Mouse (Mus musculus) lung, embryonic 16.5 days (tissue): ENCODE measurements around the gene Rps29. TPM values are rescaled to one million over a fixed set of nuclear protein-coding genes. Genes with fewer than 3 reads are reported as not detected.

Experiments used
- ATAC-seq: fragments of 200-750 bp; cut with Nextera tagmentation; 2 replicates; pipeline ENCODE4 v1.8.0; 2017; ENCODE audit warnings: low read depth, mild to moderate bottlenecking, moderate library complexity
- H3K27ac ChIP-seq: fragments of 300-500 bp; sonication (generic); 2 replicates; pipeline ENCODE4 v1.5.1; 2014; ENCODE audit warnings: mild to moderate bottlenecking, control low read depth, low read length
- H3K27me3 ChIP-seq: fragments of 300-500 bp; sonication (generic); 2 replicates; pipeline ENCODE4 v1.6.1; 2014; ENCODE audit warnings: low read depth, low read length, mixed read lengths; ENCODE audit not compliant: control insufficient read depth, insufficient read depth
- H3K36me3 ChIP-seq: fragments of 300-500 bp; sonication (generic); 2 replicates; pipeline ENCODE4 v1.6.1; 2014; ENCODE audit warnings: low read length; ENCODE audit not compliant: control insufficient read depth, insufficient read depth
- H3K4me1 ChIP-seq: fragments of 300-500 bp; sonication (generic); replicated peaks from 2 replicates; pipeline ENCODE4 v1.6.1; 2014; ENCODE audit warnings: low read length, mixed read lengths; ENCODE audit not compliant: control insufficient read depth, insufficient read depth
- H3K4me2 ChIP-seq: fragments of 300-500 bp; sonication (generic); 2 replicates; pipeline ENCODE4 v1.6.1; 2014; ENCODE audit warnings: low read depth, low read length, control low read depth
- H3K4me3 ChIP-seq: fragments of 300-500 bp; sonication (generic); 2 replicates; pipeline ENCODE4 v1.5.1; 2014; ENCODE audit warnings: mild to moderate bottlenecking, low read length, control low read depth
- H3K9ac ChIP-seq: fragments of 300-500 bp; sonication (generic); 2 replicates; pipeline ENCODE4 v1.6.1; 2014; ENCODE audit warnings: low read length, control low read depth
- H3K9me3 ChIP-seq: fragments of 300-500 bp; sonication (generic); 2 replicates; pipeline ENCODE4 v1.6.1; 2016; ENCODE audit warnings: low read length; ENCODE audit not compliant: control insufficient read depth
- WGBS: fragments of 180-500 bp; shearing (Covaris S2); extraction: QIAGEN DNeasy Blood & Tissue Kit; methylation state at CpG from one replicate; pipeline ENCODE4 v1.1.7; 2014; 5-methylcytosine and 5-hydroxymethylcytosine counted together
- polyA plus RNA-seq: library from polyadenylated mRNA; unstranded; fragments of >200 nt; fragmentation: Nextera tagmentation; extraction: Ambion mirVana; gene quantifications from 2 replicates; pipeline ENCODE4 v1.2.1, GENCODE M21; 2015

Gene Rps29
- polyA plus RNA-seq, 1 experiment from 2014 or later: 1,851 TPM

DNA sequence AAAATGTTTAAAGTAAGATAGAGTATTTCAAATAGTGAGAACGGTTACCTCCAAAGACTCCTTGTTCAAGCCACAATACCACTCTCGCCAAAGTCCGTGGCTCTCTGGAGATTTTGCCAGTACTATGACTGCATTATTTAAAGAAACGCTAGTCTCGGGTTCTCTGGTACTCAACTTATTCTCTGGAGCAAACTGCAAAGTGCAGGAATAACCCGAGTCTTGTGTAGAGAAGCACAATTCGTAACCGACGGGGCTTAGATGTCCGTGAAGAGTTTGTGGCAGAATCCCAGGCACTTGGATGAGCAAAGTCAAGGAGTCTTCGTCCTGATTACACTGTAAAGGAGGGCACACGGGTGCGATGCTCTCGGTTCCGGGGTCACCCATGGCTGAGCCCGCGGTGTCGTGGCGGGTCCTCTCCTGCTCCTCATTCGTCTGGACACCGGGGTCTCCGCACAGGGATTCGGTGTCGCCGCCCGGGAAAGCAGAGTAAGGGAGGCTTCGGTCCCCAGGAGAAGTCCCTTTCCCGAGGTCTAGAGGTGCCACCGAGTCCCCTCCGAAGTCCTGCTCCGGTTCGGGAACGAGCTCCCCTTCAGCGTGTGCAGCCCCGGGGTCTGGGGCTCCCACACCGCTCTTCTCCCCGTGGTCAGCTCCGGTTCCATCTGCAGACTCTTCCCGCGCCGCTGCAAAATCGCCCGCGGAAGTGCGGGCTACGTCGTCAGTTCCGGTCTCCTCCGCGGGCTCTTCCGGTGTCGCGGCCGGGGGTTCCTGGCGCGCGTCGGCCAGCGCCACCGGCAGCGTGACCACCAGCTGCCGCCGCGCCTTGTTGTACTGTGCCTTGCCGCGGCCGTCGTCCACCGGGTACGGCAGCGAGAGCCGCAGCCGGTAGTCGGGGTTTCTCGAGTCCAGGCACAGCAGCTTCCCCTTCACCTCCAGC is 37.7 kb upstream of the Rps29 start, which contains the start of gene Gm49383:
Gene Gm49383, minus strand, starts transcription at position 661 of the 934 bp plus-strand sequence.
- no peaks in the 10 kb centered on the region for H3K9me3 ChIP-seq
- peak within 1 kb of the TSS; percentile 99 for H3K4me2 ChIP-seq
- peaks cover 21% of the 10 kb centered on the region for H3K4me1 ChIP-seq
- under 1% methylated on average over 75 of the region's 75 CpGs for WGBS
- peaks cover 6% of the 10 kb centered on the region; the same call in 1 of the 2 replicates for H3K36me3 ChIP-seq
- peak within 1 kb of the TSS; percentile 84 for H3K9ac ChIP-seq
- H3K27ac ChIP-seq: peak within 1 kb of the TSS; percentile 86
- peak; percentile 86 for ATAC-seq
- H3K27me3 ChIP-seq: no peaks in the 10 kb centered on the region
- H3K4me3 ChIP-seq: peak within 1 kb of the TSS; percentile 98

DNA sequence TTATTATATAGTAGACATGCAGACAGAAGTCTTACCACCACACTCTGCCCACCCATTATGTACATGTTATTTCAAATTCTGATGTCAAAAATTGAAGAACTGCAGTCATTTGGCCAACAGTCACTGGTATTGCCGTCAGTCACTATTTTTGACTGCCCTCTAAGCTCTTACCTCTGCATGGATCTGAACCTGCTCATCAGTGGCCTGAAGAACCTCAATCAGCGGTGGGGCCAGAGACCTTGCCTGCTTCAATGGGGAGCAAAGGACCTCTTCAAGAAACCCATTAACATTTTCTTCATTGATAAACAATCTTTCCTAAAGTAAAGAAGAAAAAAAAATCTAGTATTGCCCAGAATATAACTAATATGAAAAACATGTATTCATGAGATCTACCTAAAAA is 33.7 kb upstream of the Rps29 start:
- Histone ChIP-seq H3K4me1 (peaks cover 7% of the 10 kb centered on the region), H3K9me3 (no peaks in the 10 kb centered on the region), H3K27me3 (no peaks in the 10 kb centered on the region), H3K36me3 (peaks cover 19% of the 10 kb centered on the region), H3K4me2 (no peak overlapping the region), H3K27ac (no peak overlapping the region), H3K4me3 (no peak overlapping the region), H3K9ac (no peak overlapping the region)
- no peak for ATAC-seq
- WGBS: 89% methylated on average over 2 of the region's 2 CpGs

DNA sequence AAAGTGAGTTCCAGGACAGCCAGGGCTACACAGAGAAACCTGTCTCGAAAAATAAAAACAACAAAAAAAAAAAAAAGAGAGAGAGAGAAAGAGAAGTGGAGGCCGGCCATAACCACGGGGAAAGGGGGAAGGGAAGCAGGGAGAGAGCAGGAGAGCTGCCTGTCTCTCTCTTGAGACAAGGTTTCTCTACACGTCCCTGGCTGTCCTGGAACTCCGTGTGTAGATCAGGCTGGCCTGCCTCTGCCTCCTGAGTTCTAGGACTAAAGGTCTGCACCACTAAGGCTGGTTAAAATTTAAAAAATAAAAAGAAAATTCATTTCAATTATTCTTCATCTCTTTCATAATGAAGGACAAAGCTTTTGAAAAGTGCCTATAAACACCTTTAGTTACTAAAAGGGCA is 32.4 kb upstream of the Rps29 start:
- no peak for ATAC-seq
- H3K36me3 ChIP-seq: peaks cover 19% of the 10 kb centered on the region

DNA sequence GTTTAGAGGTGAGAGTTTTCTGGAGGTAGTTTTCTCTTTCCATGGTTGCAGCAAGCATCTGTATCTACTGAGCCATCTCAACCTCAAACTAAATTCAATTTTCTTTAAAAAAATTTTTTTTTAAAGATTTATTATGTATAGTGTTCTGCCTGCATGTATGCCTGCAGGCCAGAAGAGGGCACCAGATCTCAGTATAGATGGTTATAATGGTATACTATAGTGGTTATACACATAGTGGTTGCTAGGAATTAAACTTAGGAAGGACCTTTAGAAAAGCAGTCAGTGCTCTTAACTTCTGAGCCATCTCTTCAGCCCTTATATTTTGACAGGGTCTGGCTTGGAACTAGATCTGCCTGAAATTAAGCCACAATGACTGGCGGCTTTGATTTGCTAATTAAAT is 31.5 kb upstream of the Rps29 start:
- no peaks in the 10 kb centered on the region for H3K9me3 ChIP-seq
- ATAC-seq: no peak
- peaks cover 19% of the 10 kb centered on the region for H3K36me3 ChIP-seq
- no peak overlapping the region for H3K27ac ChIP-seq
- H3K27me3 ChIP-seq: no peaks in the 10 kb centered on the region
- H3K4me1 ChIP-seq: peaks cover 12% of the 10 kb centered on the region
- WGBS: 98% methylated on average over 1 of the region's 1 CpGs
- H3K9ac ChIP-seq: no peak overlapping the region
- H3K4me2 ChIP-seq: no peak overlapping the region
- H3K4me3 ChIP-seq: no peak overlapping the region

More for the DNA sequence above, 32.4 kb upstream of the Rps29 start:
- Histone ChIP-seq H3K4me1 (peaks cover 15% of the 10 kb centered on the region), H3K27ac (no peak overlapping the region), H3K9ac (no peak overlapping the region), H3K4me2 (no peak overlapping the region), H3K4me3 (no peak overlapping the region), H3K9me3 (no peaks in the 10 kb centered on the region), H3K27me3 (no peaks in the 10 kb centered on the region)
- 96% methylated on average over 5 of the region's 5 CpGs for WGBS

DNA sequence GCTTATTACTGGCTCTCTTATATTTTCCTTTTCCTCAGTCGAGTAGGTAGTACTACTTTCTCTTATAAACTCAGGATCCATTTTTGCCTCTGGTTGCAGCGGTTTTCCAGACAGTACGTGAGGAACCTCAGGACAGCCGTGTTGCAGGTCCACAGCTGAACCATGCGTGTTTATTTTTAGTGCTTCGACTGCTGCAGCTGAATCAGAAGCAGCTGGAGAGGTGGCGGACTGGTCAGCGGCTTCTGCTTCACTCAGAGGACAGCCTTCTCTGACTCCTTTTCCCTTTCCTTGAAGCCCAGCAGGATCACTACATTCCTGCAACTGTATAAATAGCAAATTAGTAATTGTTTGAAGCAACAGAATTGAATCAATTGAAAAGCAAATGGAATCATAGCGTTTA is 31.1 kb upstream of the Rps29 start:
- Histone ChIP-seq H3K36me3 (peaks cover 19% of the 10 kb centered on the region), H3K9me3 (no peaks in the 10 kb centered on the region), H3K4me2 (no peak overlapping the region), H3K27me3 (no peaks in the 10 kb centered on the region), H3K9ac (no peak overlapping the region), H3K4me1 (peaks cover 15% of the 10 kb centered on the region), H3K4me3 (no peak overlapping the region), H3K27ac (no peak overlapping the region)
- no peak for ATAC-seq
- WGBS: 84% methylated on average over 9 of the region's 9 CpGs

DNA sequence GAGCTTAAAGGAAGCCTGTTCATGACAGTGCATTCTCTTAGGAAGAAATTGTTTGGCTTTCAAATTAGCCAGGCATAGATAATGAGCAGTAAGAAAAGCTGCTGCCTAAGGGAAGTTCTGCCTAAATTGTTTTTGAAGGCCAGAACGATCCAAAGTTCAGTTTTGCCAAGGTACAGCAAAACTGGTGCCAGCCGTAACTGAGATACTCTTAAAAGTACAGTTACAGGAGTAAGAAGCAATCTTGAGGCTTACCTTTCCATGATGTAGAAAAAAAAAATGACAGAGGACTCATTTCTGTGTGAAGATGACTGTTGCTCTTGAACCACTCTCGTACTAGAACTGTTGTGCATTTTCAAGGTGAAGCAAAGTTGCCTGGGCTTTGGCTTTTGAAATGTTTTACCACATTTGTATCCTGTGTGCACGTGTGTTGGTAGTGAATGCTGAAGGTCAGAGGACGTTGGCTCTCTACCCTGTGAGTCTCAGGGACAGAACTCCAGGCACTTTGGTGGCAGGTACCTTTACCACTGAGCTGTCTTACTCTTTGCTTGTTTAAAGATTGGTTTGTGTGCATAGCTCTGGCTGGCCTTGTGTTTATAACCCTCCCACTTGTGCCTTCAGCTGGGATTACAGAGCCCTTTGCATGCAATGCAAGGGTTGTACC is 28.0 kb upstream of the Rps29 start:
- Histone ChIP-seq H3K4me3 (no peak overlapping the region), H3K4me2 (no peak overlapping the region), H3K4me1 (peaks cover 23% of the 10 kb centered on the region), H3K9me3 (no peaks in the 10 kb centered on the region), H3K27ac (no peak overlapping the region), H3K36me3 (peaks cover 22% of the 10 kb centered on the region), H3K27me3 (no peaks in the 10 kb centered on the region), H3K9ac (peak overlapping the region; percentile 20; the same call in 1 of the 2 replicates)
- ATAC-seq: no peak
- WGBS: 55% methylated on average over 5 of the region's 5 CpGs

DNA sequence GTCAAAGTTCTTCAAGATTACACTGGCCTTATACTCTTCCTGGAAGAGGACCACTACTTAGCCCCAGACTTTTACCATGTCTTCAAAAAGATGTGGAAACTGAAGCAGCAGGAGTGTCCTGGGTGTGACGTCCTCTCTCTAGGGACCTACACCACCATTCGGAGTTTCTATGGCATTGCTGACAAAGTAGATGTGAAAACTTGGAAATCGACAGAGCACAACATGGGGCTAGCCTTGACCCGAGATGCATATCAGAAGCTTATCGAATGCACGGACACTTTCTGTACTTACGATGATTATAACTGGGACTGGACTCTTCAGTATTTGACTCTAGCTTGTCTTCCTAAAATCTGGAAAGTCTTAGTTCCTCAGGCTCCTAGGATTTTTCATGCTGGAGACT is 26.4 kb upstream of the Rps29 start:
- Histone ChIP-seq H3K27ac (no peak overlapping the region), H3K4me3 (peak overlapping the region; percentile 90), H3K4me1 (peaks cover 23% of the 10 kb centered on the region), H3K36me3 (peaks cover 21% of the 10 kb centered on the region), H3K27me3 (no peaks in the 10 kb centered on the region), H3K4me2 (peak overlapping the region; percentile 98), H3K9ac (peak overlapping the region; percentile 93), H3K9me3 (no peaks in the 10 kb centered on the region)
- no peak for ATAC-seq
- 65% methylated on average over 7 of the region's 7 CpGs for WGBS

DNA sequence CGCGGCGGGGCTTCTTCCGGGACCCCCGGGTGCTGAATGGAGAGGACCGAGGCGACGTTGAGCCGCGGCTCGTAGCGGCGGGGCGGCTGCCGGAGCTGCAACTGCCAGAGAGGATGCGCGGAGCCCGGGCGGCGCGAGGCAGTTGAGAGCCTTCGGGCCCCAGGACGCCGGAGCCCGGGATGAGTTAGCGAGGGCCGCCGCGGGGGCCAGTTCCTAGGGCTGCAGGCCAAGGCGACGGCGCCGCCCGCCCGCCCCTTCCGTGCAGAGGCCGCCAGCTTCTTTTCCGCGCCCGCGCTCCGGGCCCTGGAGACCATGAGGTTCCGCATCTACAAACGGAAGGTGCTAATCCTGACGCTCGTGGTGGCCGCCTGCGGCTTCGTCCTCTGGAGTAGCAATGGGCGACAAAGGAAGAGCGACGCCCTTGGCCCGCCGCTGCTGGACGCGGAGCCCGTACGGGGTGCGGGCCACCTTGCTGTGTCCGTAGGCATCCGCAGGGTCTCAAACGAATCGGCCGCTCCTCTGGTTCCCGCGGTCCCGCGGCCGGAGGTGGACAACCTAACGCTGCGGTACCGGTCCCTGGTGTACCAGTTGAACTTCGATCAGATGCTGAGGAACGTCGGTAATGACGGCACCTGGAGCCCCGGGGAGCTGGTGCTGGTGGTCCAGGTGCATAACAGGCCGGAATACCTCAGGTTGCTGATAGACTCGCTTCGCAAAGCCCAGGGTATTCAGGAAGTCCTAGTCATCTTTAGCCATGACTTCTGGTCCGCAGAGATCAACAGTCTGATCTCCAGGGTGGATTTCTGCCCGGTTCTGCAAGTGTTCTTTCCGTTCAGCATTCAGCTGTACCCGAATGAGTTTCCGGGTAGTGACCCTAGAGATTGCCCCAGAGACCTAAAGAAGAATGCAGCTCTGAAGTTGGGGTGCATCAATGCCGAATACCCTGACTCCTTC is 25.6 kb upstream of the Rps29 start:
- Histone ChIP-seq H3K9ac (peak overlapping the region; percentile 93), H3K27ac (peak overlapping the region; percentile 91), H3K4me3 (peak overlapping the region; percentile 90), H3K4me1 (peaks cover 23% of the 10 kb centered on the region), H3K27me3 (no peaks in the 10 kb centered on the region), H3K4me2 (peak overlapping the region; percentile 98), H3K36me3 (peaks cover 16% of the 10 kb centered on the region), H3K9me3 (no peaks in the 10 kb centered on the region)
- 1% methylated on average over 74 of the region's 86 CpGs for WGBS
- ATAC-seq: peak; percentile 65
